Mouse (Mus musculus) erythroblast, embryonic 14.5 days (primary cell): ENCODE measurements at regions not wholly inside any gene's neighbourhood (a gene's known extent, or its start where the extent isn't known, plus 50 kb on each side); places are given as distances from the start of the nearest gene placed in this dataset.

Experiments used
- H3K27me3 ChIP-seq: 2 replicates; pipeline ENCODE4 v1.6.1; 2012; ENCODE audit warnings: inconsistent platforms; ENCODE audit not compliant: control insufficient read depth
- H3K36me3 ChIP-seq: 2 replicates; pipeline ENCODE4 v1.6.1; 2012; ENCODE audit warnings: mild to moderate bottlenecking, inconsistent platforms; ENCODE audit not compliant: control insufficient read depth
- H3K4me1 ChIP-seq: 2 replicates; pipeline ENCODE4 v1.6.1; 2012; ENCODE audit warnings: inconsistent platforms; ENCODE audit not compliant: control insufficient read depth
- H3K4me3 ChIP-seq: replicated peaks from 2 replicates; pipeline ENCODE3; 2012; ENCODE audit warnings: moderate library complexity, mild to moderate bottlenecking, inconsistent platforms
- H3K9me3 ChIP-seq: 2 replicates; pipeline ENCODE4 v1.6.1; 2012; ENCODE audit warnings: low read length, inconsistent platforms, mixed read lengths; ENCODE audit not compliant: control insufficient read depth
- GATA1 ChIP-seq: IDR thresholded peaks from 2 replicates; pipeline ENCODE4 v1.6.1; 2012; ENCODE audit warnings: low read length, inconsistent platforms, mixed read lengths
- TAL1 ChIP-seq: IDR thresholded peaks from 3 replicates; pipeline ENCODE4 v1.6.1; 2012; ENCODE audit warnings: low read length, inconsistent platforms, mixed read lengths

- Histone ChIP-seq H3K4me1 (no peaks in the 10 kb centered on the region), H3K36me3 (no peaks in the 10 kb centered on the region), H3K9me3 (no peaks in the 10 kb centered on the region), H3K4me3 (no peak overlapping the region), H3K27me3 (no peaks in the 10 kb centered on the region)
- no peak for TF ChIP-seq TAL1
- no peak for TF ChIP-seq GATA1
Measured at GRCm38 (mm10) chr16:29979066-29979465, 85.1 kb upstream of the Hes1 start.

GRCm38 (mm10) chr16:29981543-29981942, 82.6 kb upstream of the Hes1 start:
- Histone ChIP-seq H3K4me3 (no peak overlapping the region), H3K9me3 (no peaks in the 10 kb centered on the region), H3K4me1 (no peaks in the 10 kb centered on the region), H3K27me3 (no peaks in the 10 kb centered on the region), H3K36me3 (no peaks in the 10 kb centered on the region)
- TF ChIP-seq TAL1 (no peak), GATA1 (no peak)

- H3K4me1 ChIP-seq, result no peaks in the 10 kb centered on the region
- H3K27me3 ChIP-seq, result no peaks in the 10 kb centered on the region
- H3K36me3 ChIP-seq, result no peaks in the 10 kb centered on the region
- H3K4me3 ChIP-seq, result no peak overlapping the region
- H3K9me3 ChIP-seq, result no peaks in the 10 kb centered on the region
- TF ChIP-seq TAL1 (no peak), GATA1 (no peak)
Measured at GRCm38 (mm10) chr16:29982224-29982785, 81.9 kb upstream of the Hes1 start.

GRCm38 (mm10) chr16:29983161-29983560, 81.0 kb upstream of the Hes1 start:
- Histone ChIP-seq H3K27me3 (no peaks in the 10 kb centered on the region), H3K36me3 (no peaks in the 10 kb centered on the region), H3K9me3 (no peaks in the 10 kb centered on the region), H3K4me1 (no peaks in the 10 kb centered on the region), H3K4me3 (no peak overlapping the region)
- TF ChIP-seq GATA1, result no peak
- TF ChIP-seq TAL1, result no peak

GRCm38 (mm10) chr16:29985126-29985931, 78.9 kb upstream of the Hes1 start:
- Histone ChIP-seq H3K4me3 (no peak overlapping the region), H3K4me1 (no peaks in the 10 kb centered on the region), H3K36me3 (no peaks in the 10 kb centered on the region), H3K9me3 (no peaks in the 10 kb centered on the region), H3K27me3 (no peaks in the 10 kb centered on the region)
- TF ChIP-seq TAL1 (no peak), GATA1 (no peak)

GRCm38 (mm10) chr16:29987595-29987994, 76.6 kb upstream of the Hes1 start:
- TF ChIP-seq TAL1 (no peak), GATA1 (no peak)
- H3K4me3 ChIP-seq, result no peak overlapping the region
- H3K4me1 ChIP-seq, result no peaks in the 10 kb centered on the region
- H3K27me3 ChIP-seq, result no peaks in the 10 kb centered on the region
- H3K36me3 ChIP-seq, result no peaks in the 10 kb centered on the region
- H3K9me3 ChIP-seq, result no peaks in the 10 kb centered on the region

GRCm38 (mm10) chr16:29987999-29988398, 76.2 kb upstream of the Hes1 start:
- Histone ChIP-seq H3K9me3 (no peaks in the 10 kb centered on the region), H3K36me3 (no peaks in the 10 kb centered on the region), H3K4me3 (no peak overlapping the region), H3K4me1 (no peaks in the 10 kb centered on the region), H3K27me3 (no peaks in the 10 kb centered on the region)
- TF ChIP-seq TAL1 (no peak), GATA1 (no peak)

- Histone ChIP-seq H3K36me3 (no peaks in the 10 kb centered on the region), H3K4me1 (no peaks in the 10 kb centered on the region), H3K27me3 (no peaks in the 10 kb centered on the region), H3K4me3 (no peak overlapping the region), H3K9me3 (no peaks in the 10 kb centered on the region)
- TF ChIP-seq TAL1 (no peak), GATA1 (no peak)
Measured at GRCm38 (mm10) chr16:29989308-29989707, 74.9 kb upstream of the Hes1 start.

GRCm38 (mm10) chr16:29990393-29990792, 73.8 kb upstream of the Hes1 start:
- H3K4me1 ChIP-seq, result no peaks in the 10 kb centered on the region
- no peaks in the 10 kb centered on the region for H3K36me3 ChIP-seq
- TF ChIP-seq TAL1, result no peak
- no peak for TF ChIP-seq GATA1
- H3K27me3 ChIP-seq, result no peaks in the 10 kb centered on the region
- H3K4me3 ChIP-seq, result no peak overlapping the region
- no peaks in the 10 kb centered on the region for H3K9me3 ChIP-seq
